Mouse (Mus musculus) liver, embryonic 15.5 days (tissue): ENCODE results near the gene Arhgap27. TPM values are rescaled to one million over a fixed set of nuclear protein-coding genes. Genes with fewer than 3 reads are reported as not detected.
"Not testable (repeated sequence)": the region's sequence is repeated elsewhere in the genome, so short reads cannot be mapped to it uniquely, and the experiment has no call there.

ENCODE experiments used
- ATAC-seq: fragments of 200-750 bp; cut with Nextera tagmentation; 2 replicates; pipeline ENCODE4 v1.8.0; 2017; ENCODE audit warnings: moderate number of reproducible peaks, mild to moderate bottlenecking, moderate library complexity; ENCODE audit not compliant: insufficient read depth
- H3K27ac ChIP-seq: fragments of 300-500 bp; sonication (generic); replicated peaks from 2 replicates; pipeline ENCODE4 v1.5.1; 2015; ENCODE audit warnings: mild to moderate bottlenecking, inconsistent platforms
- H3K27me3 ChIP-seq: fragments of 300-500 bp; sonication (generic); 2 replicates; pipeline ENCODE4 v1.6.1; 2015; ENCODE audit warnings: mild to moderate bottlenecking, inconsistent platforms
- H3K36me3 ChIP-seq: fragments of 300-500 bp; sonication (generic); replicated peaks from 2 replicates; pipeline ENCODE4 v1.6.1; 2015; ENCODE audit warnings: moderate library complexity, mild to moderate bottlenecking, inconsistent platforms
- H3K4me1 ChIP-seq: fragments of 300-500 bp; sonication (generic); replicated peaks from 2 replicates; pipeline ENCODE4 v1.6.1; 2015; ENCODE audit warnings: inconsistent platforms
- H3K4me2 ChIP-seq: fragments of 300-500 bp; sonication (generic); 2 replicates; pipeline ENCODE4 v1.6.1; 2015; ENCODE audit warnings: moderate library complexity, mild to moderate bottlenecking, inconsistent platforms
- H3K4me3 ChIP-seq: fragments of 300-500 bp; sonication (generic); replicated peaks from 2 replicates; pipeline ENCODE4 v1.5.1; 2015; ENCODE audit warnings: mild to moderate bottlenecking, inconsistent platforms
- H3K9ac ChIP-seq: fragments of 300-500 bp; sonication (generic); 2 replicates; pipeline ENCODE4 v1.6.1; 2015; ENCODE audit warnings: moderate library complexity, mild to moderate bottlenecking, inconsistent platforms
- H3K9me3 ChIP-seq: fragments of 300-500 bp; sonication (generic); replicated peaks from 2 replicates; pipeline ENCODE4 v1.6.1; 2016; ENCODE audit warnings: inconsistent platforms
- whole genome bisulfite sequencing: fragments of 180-500 bp; shearing (Covaris S2); methylation state at CpG from one replicate; pipeline ENCODE4 v1.1.7; 2015; ENCODE audit warnings: mixed read lengths; ENCODE audit not compliant: insufficient replicate concordance; 5-methylcytosine and 5-hydroxymethylcytosine counted together
- polyA plus RNA-seq: library from polyadenylated mRNA; unstranded; fragments of >200 nt; fragmentation: Nextera tagmentation; extraction: Ambion mirVana; gene quantifications from 2 replicates; pipeline ENCODE4 v1.2.1, GENCODE M21; 2015

Gene Arhgap27
- polyA plus RNA-seq, 1 experiment from 2014 or later: 2.7 TPM

- no peaks in the 10 kb centered on the region for H3K36me3 ChIP-seq
- peaks cover 12% of the 10 kb centered on the region; the same call in 1 of the 2 replicates for H3K4me1 ChIP-seq
- ATAC-seq: no peak
- no peak overlapping the region for H3K4me3 ChIP-seq
- WGBS: 61% methylated on average over 5 of the region's 5 CpGs
- H3K9me3 ChIP-seq: no peaks in the 10 kb centered on the region
- no peak overlapping the region for H3K4me2 ChIP-seq
- no peaks in the 10 kb centered on the region for H3K27me3 ChIP-seq
- no peak overlapping the region for H3K27ac ChIP-seq
- no peak overlapping the region for H3K9ac ChIP-seq
These were observed 70.6 kb downstream of the Arhgap27 start for GRCm38 (mm10) chr11:103292890-103293287.

- Histone ChIP-seq H3K9ac (no peak overlapping the region), H3K4me2 (no peak overlapping the region), H3K4me1 (peaks cover 12% of the 10 kb centered on the region; the same call in 1 of the 2 replicates), H3K36me3 (no peaks in the 10 kb centered on the region), H3K27ac (no peak overlapping the region), H3K9me3 (no peaks in the 10 kb centered on the region), H3K27me3 (no peaks in the 10 kb centered on the region), H3K4me3 (no peak overlapping the region)
- 10% methylated on average over 14 of the region's 14 CpGs for WGBS
- no peak for ATAC-seq
These were observed 71.2 kb downstream of the Arhgap27 start for GRCm38 (mm10) chr11:103292152-103292889.

GRCm38 (mm10) chr11:103290841-103291240 is 72.7 kb downstream of the Arhgap27 start:
- H3K27ac ChIP-seq, H3K4me3 ChIP-seq, H3K4me2 ChIP-seq, ATAC-seq, H3K36me3 ChIP-seq, H3K9me3 ChIP-seq, H3K27me3 ChIP-seq, H3K9ac ChIP-seq: not testable (repeated sequence)
- peaks cover 12% of the 10 kb centered on the region; the same call in 1 of the 2 replicates for H3K4me1 ChIP-seq
- WGBS: 62% methylated on average over 7 of the region's 7 CpGs

GRCm38 (mm10) chr11:103288291-103288963 is 75.1 kb downstream of the Arhgap27 start:
- Histone ChIP-seq H3K9me3 (no peaks in the 10 kb centered on the region), H3K27me3 (no peaks in the 10 kb centered on the region), H3K27ac (no peak overlapping the region), H3K4me1 (peaks cover 12% of the 10 kb centered on the region; the same call in 1 of the 2 replicates), H3K4me2 (no peak overlapping the region), H3K9ac (no peak overlapping the region), H3K4me3 (no peak overlapping the region), H3K36me3 (no peaks in the 10 kb centered on the region)
- no peak for ATAC-seq
- 42% methylated on average over 16 of the region's 16 CpGs for WGBS

GRCm38 (mm10) chr11:103286910-103287309 is 76.6 kb downstream of the Arhgap27 start:
- Histone ChIP-seq H3K27ac (no peak overlapping the region), H3K4me2 (no peak overlapping the region), H3K4me3 (no peak overlapping the region), H3K9ac (no peak overlapping the region), H3K4me1 (peaks cover 12% of the 10 kb centered on the region; the same call in 1 of the 2 replicates), H3K27me3 (no peaks in the 10 kb centered on the region), H3K36me3 (no peaks in the 10 kb centered on the region), H3K9me3 (no peaks in the 10 kb centered on the region)
- ATAC-seq: no peak
- 83% methylated on average over 5 of the region's 5 CpGs for WGBS

- 56% methylated on average over 6 of the region's 6 CpGs for WGBS
- Histone ChIP-seq H3K9me3 (no peaks in the 10 kb centered on the region), H3K4me1 (peaks cover 9% of the 10 kb centered on the region; the same call in 1 of the 2 replicates), H3K9ac (no peak overlapping the region), H3K4me3 (no peak overlapping the region), H3K27me3 (no peaks in the 10 kb centered on the region), H3K27ac (no peak overlapping the region), H3K4me2 (no peak overlapping the region), H3K36me3 (no peaks in the 10 kb centered on the region)
- 0 out of 2 replicates have a peak, but pooled peaks have one; percentile 18 for ATAC-seq
These were observed 77.5 kb downstream of the Arhgap27 start for GRCm38 (mm10) chr11:103285951-103286350.

- 70% methylated on average over 10 of the region's 10 CpGs for WGBS
- Histone ChIP-seq H3K9me3 (no peaks in the 10 kb centered on the region), H3K27me3 (no peaks in the 10 kb centered on the region), H3K4me2 (no peak overlapping the region), H3K4me3 (no peak overlapping the region), H3K36me3 (no peaks in the 10 kb centered on the region), H3K4me1 (peaks cover 9% of the 10 kb centered on the region; the same call in 1 of the 2 replicates), H3K27ac (no peak overlapping the region), H3K9ac (no peak overlapping the region)
- ATAC-seq: no peak
These were observed 78.2 kb downstream of the Arhgap27 start for GRCm38 (mm10) chr11:103285276-103285675.

- no peak overlapping the region for H3K4me2 ChIP-seq
- ATAC-seq: no peak
- 19% methylated on average over 7 of the region's 7 CpGs for WGBS
These were observed 81.7 kb downstream of the Arhgap27 start for GRCm38 (mm10) chr11:103281784-103282183.

More at GRCm38 (mm10) chr11:103281784-103282183, 81.7 kb downstream of the Arhgap27 start:
- H3K9ac ChIP-seq: no peak overlapping the region
- H3K27me3 ChIP-seq: peaks cover 5% of the 10 kb centered on the region; the same call in 1 of the 2 replicates
- no peak overlapping the region for H3K4me3 ChIP-seq
- H3K36me3 ChIP-seq: no peaks in the 10 kb centered on the region
- H3K27ac ChIP-seq: no peak overlapping the region
- no peaks in the 10 kb centered on the region for H3K9me3 ChIP-seq
- no peaks in the 10 kb centered on the region for H3K4me1 ChIP-seq

Other genes starting within 250 kb of the Arhgap27 start
- gene Hexim1, start 247.5 kb downstream of the Arhgap27 start, polyA plus RNA-seq: 1.8 and 1.9 TPM in 2 replicates
- gene Hexim2, start 231.3 kb downstream of the Arhgap27 start, polyA plus RNA-seq: 4.2 and 4.7 TPM in 2 replicates
- 5.7 and 6.2 TPM in 2 replicates for gene Fmnl1, start 192.6 kb downstream of the Arhgap27 start, polyA plus RNA-seq
- 0.08 TPM in 1 of 2 replicates, not detected in the other for gene 1700023F06Rik, start 155.1 kb downstream of the Arhgap27 start, polyA plus RNA-seq
- gene Spata32, start 145.3 kb downstream of the Arhgap27 start, polyA plus RNA-seq: not detected in 2 replicates
- gene Map3k14, start 96.2 kb downstream of the Arhgap27 start, polyA plus RNA-seq: 0.47 and 0.77 TPM in 2 replicates
- gene Plekhm1, start 49.0 kb upstream of the Arhgap27 start, polyA plus RNA-seq: 3.4 and 4.4 TPM in 2 replicates
- not detected in 2 replicates for gene Lrrc37a, start 140.9 kb upstream of the Arhgap27 start, polyA plus RNA-seq